Mouse (Mus musculus): ENCODE measurements around the gene Pih1d3.

DNA sequence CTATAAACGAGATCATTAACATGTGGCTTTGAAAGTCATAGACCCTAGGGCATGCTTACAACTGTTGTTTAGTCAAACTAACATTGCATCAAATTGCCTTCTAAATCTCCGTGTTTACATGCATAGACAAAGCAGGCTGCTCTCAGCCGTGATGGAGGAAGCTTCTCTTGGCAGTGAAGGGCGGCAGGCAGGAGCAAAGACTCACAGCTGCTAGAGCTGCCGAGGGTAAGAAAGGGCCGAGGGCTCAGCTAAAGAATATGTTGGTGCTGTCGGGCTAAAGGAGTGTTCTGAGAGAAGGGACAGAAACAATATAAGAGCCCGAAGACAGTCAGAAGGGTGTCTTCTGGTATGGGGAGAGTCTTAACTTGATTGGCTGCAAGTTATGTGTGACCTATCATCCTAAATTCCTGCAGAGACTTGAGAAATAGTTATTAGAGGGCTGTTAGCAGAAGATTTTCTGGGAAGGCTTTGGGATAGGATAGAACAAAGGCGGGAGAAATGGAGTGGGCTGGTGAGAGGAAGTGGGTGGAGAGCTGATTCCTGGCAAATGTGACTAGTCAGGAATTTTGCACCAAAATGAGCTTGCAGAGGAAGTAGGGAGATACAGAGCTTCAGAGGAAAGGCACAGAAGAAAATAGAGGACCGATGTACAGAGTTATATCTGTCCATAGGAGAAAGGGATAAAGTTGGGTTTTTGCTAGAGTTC is 37.7 kb downstream of the Pih1d3 start:
- TF ChIP-seq POLR2A (IDR thresholded peaks at IDR 0.05; ENCODE audit: low read depth, low read length) (no peak), CTCF (IDR thresholded peaks at IDR 0.05; ENCODE audit: extremely low read depth, insufficient read depth, insufficient read length, insufficient replicate concordance) (no peak)

All from spleen, adult 2 months (tissue).